Mouse (Mus musculus): Measurements from ENCODE around the gene Lin7b. TPM values are rescaled to one million over a fixed set of nuclear protein-coding genes. Genes with fewer than 3 reads are reported as not detected.

The Lin7b gene
- polyA plus RNA-seq, 1 experiment from 2014 or later = 0.96 TPM

DNA sequence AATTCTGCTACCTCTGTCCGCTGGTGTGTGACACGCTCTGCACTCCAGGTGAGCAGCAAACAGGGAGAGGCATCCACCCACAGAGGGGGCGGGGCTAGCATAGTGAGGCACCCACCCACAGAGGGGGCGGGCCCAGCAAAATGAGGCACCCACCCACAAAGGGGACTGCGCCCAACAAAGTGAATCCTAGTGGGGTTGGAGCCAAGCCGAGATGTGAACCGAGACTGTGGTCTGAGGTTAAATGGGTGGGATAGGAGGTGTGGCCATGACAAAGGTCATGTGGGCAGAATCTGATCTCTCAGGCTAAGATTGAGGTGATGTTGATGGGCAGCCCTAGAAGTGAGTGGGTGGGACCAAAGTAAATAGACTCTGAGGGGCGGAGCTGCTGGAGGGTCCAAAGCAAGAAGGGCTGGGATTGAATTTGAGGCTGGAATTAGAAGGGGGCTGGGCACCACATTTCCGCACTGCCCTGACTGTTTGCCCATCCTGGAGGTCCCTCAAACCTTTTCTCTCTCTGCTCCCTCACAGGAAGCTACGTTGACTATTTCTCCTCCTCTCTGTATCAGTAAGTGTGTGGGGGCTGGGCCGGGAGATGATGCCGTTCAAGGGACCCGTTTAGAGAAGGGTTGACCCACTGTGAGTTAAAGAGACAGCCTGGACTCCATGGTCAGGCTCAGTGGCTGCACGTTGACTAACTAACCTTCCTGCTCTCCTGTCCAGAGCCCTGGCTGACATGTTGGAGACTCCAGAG is 32.0 kb downstream of the Lin7b start:
- peak overlapping the region; percentile 59 for H3K4me3 ChIP-seq (replicated peaks)
- peaks cover 67% of the 10 kb centered on the region for H3K4me1 ChIP-seq
- ATAC-seq (replicated peaks; ENCODE audit: low FRiP score) = peak; percentile 16
- H3K36me3 ChIP-seq = no peaks in the 10 kb centered on the region
- peak overlapping the region; percentile 86 for H3K4me2 ChIP-seq
- H3K9me3 ChIP-seq (replicated peaks) = no peaks in the 10 kb centered on the region
- H3K27ac ChIP-seq = peak overlapping the region; percentile 80
- 0 out of 2 replicates have a peak overlapping the region, but pooled peaks have one; percentile 64 for H3K9ac ChIP-seq
- peaks cover 3% of the 10 kb centered on the region; the same call in 1 of the 2 replicates for H3K27me3 ChIP-seq
- WGBS = 2% methylated on average over 14 of the region's 14 CpGs

DNA sequence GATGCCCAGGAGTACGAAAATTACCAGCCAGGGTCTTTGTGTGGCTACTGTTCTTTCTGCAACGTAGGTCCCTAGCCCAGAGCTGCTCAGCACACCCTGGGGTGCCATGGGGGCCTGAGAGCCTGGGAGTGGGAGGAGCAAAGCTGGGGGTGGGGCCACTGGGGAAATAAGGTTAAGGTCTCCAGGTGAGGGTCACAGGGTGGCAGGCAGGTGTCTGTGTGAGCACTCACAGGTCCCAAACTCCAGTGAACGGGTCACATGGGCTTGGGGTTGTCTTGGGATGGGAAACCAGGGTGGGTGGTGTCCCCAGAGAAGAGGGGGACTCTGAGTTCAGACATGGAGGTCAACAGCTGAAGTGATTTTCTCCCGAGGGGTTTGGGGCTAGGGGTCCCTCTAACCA is 32.9 kb downstream of the Lin7b start:
- no peaks in the 10 kb centered on the region for H3K36me3 ChIP-seq
- peaks cover 74% of the 10 kb centered on the region for H3K4me1 ChIP-seq
- H3K4me2 ChIP-seq = peak overlapping the region; percentile 86
- no peak for ATAC-seq (replicated peaks; ENCODE audit: low FRiP score)
- 0 out of 2 replicates have a peak overlapping the region, but pooled peaks have one; percentile 59 for H3K4me3 ChIP-seq (replicated peaks)
- no peaks in the 10 kb centered on the region; the same call in 1 of the 2 replicates for H3K27me3 ChIP-seq
- no peak overlapping the region for H3K27ac ChIP-seq
- no peaks in the 10 kb centered on the region for H3K9me3 ChIP-seq (replicated peaks)
- H3K9ac ChIP-seq = no peak overlapping the region
- 20% methylated on average over 4 of the region's 4 CpGs for WGBS

DNA sequence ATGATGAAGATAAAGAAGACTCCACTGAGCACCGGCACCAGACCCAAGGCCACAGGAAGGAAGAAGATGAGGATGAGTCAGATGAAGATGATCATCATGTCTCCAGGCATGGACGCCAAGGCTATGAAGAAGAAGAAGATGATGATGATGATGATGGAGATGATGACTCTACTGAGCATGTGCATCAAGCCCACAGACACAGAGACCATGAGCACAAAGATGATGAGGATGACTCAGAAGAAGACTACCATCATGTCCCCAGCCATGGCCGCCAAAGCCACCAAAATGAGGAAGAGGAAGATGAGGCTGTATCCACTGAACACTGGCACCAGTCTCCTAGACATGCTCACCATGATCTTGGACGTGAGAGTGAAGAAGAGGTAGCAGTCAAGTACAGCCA is 34.1 kb downstream of the Lin7b start:
- Histone ChIP-seq H3K4me3 (replicated peaks) (no peak overlapping the region), H3K9ac (no peak overlapping the region), H3K4me2 (no peak overlapping the region), H3K4me1 (peaks cover 78% of the 10 kb centered on the region), H3K27ac (no peak overlapping the region), H3K27me3 (no peaks in the 10 kb centered on the region; the same call in 1 of the 2 replicates), H3K36me3 (no peaks in the 10 kb centered on the region), H3K9me3 (replicated peaks) (no peaks in the 10 kb centered on the region)
- 90% methylated on average over 4 of the region's 4 CpGs for whole genome bisulfite sequencing
- no peak for ATAC-seq (replicated peaks; ENCODE audit: low FRiP score)

GRCm38 (mm10) chr7:45335056-45335455 is 35.3 kb downstream of the Lin7b start, which contains the start of gene Hrc:
TSS of gene Hrc (plus strand) at chr7:45335290.
- WGBS = 27% methylated on average over 5 of the region's 5 CpGs
- H3K9me3 ChIP-seq (replicated peaks) = no peaks in the 10 kb centered on the region
- no peak for ATAC-seq (replicated peaks; ENCODE audit: low FRiP score)
- peak within 1 kb of the TSS; percentile 85 for H3K4me2 ChIP-seq
- H3K9ac ChIP-seq = 0 out of 2 replicates have a peak within 1 kb of the TSS, but pooled peaks have one; percentile 65
- H3K4me1 ChIP-seq = peaks cover 65% of the 10 kb centered on the region
- H3K4me3 ChIP-seq (replicated peaks) = peak within 1 kb of the TSS; percentile 67; the same call in 1 of the 2 replicates
- peak within 1 kb of the TSS; percentile 93 for H3K27ac ChIP-seq
- H3K27me3 ChIP-seq = no peaks in the 10 kb centered on the region; the same call in 1 of the 2 replicates
- no peaks in the 10 kb centered on the region for H3K36me3 ChIP-seq

DNA sequence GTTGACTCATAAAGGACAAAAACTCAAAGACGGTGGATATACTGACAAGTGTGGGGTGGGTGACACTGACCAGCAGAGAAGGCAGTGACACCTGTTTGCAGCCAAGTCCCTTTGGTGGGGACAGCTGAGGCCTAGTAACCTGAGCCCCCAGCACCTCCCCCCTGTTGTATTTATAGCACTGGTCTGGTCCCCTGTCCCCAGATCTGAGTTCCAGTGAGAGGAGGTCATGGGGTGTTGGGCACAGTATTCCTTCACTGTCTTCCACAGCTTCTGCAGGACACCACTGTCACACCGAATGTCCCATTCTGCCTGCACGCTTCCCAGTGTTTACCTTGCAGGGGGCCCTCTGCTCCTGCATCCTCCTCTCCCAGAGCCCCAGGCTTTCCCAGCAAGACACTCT is 35.8 kb downstream of the Lin7b start:
- Histone ChIP-seq H3K9ac (no peak overlapping the region), H3K9me3 (replicated peaks) (no peaks in the 10 kb centered on the region), H3K4me1 (peaks cover 61% of the 10 kb centered on the region), H3K27ac (peak overlapping the region; percentile 93), H3K4me2 (peak overlapping the region; percentile 85), H3K27me3 (no peaks in the 10 kb centered on the region; the same call in 1 of the 2 replicates), H3K36me3 (no peaks in the 10 kb centered on the region), H3K4me3 (replicated peaks) (no peak overlapping the region)
- ATAC-seq (replicated peaks; ENCODE audit: low FRiP score) = no peak
- 20% methylated on average over 3 of the region's 3 CpGs for WGBS

DNA sequence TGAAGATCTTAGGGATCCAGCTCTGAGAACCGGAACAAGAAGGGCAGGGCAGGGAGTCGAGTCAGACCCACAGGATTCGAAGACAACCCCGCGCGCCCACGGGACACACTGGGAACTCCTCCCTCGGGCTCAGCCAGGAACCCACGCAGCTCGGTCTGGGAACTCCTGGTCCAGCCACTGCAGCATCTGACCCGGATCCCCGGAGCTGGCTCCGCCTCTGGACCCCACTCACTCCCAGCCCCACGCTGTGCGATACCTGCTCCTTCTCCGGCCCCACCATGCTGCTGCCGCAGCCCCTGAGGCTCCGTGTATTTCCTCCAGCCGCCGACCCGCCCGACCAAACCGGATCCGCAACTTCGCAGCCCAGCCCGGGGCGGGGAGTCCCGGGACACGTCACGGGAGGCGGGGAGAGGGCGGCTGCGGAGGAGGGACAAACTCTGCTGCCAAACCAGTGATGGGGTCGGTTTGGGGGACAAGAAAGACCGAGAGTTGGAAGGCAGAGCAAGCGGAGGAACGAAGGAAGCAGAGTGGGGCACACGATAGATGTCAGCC is 36.9 kb downstream of the Lin7b start, which contains the start of gene Trpm4:
Trpm4 (minus strand) TSS at position 350 of the 552 bp plus-strand sequence.
- Histone ChIP-seq H3K4me3 (replicated peaks) (peak within 1 kb of the TSS; percentile 67), H3K36me3 (0 out of 2 replicates have a peak, but pooled peaks cover 3% of the 10 kb centered on the region), H3K9ac (peak within 1 kb of the TSS; percentile 65), H3K27me3 (no peaks in the 10 kb centered on the region; the same call in 1 of the 2 replicates), H3K27ac (peak within 1 kb of the TSS; percentile 93), H3K4me2 (peak within 1 kb of the TSS; percentile 85), H3K9me3 (replicated peaks) (no peaks in the 10 kb centered on the region), H3K4me1 (peaks cover 50% of the 10 kb centered on the region)
- peak; percentile 41 for ATAC-seq (replicated peaks; ENCODE audit: low FRiP score)
- WGBS = under 1% methylated on average over 38 of the region's 38 CpGs

- peak; percentile 66 for ATAC-seq (replicated peaks; ENCODE audit: low FRiP score)
- Histone ChIP-seq H3K4me1 (peaks cover 44% of the 10 kb centered on the region), H3K27me3 (no peaks in the 10 kb centered on the region; the same call in 1 of the 2 replicates), H3K4me3 (replicated peaks) (peak overlapping the region; percentile 67), H3K9me3 (replicated peaks) (no peaks in the 10 kb centered on the region), H3K9ac (peak overlapping the region; percentile 65), H3K27ac (peak overlapping the region; percentile 93), H3K36me3 (0 out of 2 replicates have a peak, but pooled peaks cover 3% of the 10 kb centered on the region), H3K4me2 (peak overlapping the region; percentile 85)
- WGBS = 3% methylated on average over 22 of the region's 22 CpGs
Measured at GRCm38 (mm10) chr7:45332685-45333425, 37.5 kb downstream of the Lin7b start.

- H3K9ac ChIP-seq = no peak overlapping the region
- no peak overlapping the region for H3K4me3 ChIP-seq (replicated peaks)
- H3K9me3 ChIP-seq (replicated peaks) = no peaks in the 10 kb centered on the region
- no peak overlapping the region for H3K27ac ChIP-seq
- no peak overlapping the region for H3K4me2 ChIP-seq
- 81% methylated on average over 6 of the region's 6 CpGs for WGBS
- no peak for ATAC-seq (replicated peaks; ENCODE audit: low FRiP score)
- peaks cover 6% of the 10 kb centered on the region for H3K36me3 ChIP-seq
- peaks cover 36% of the 10 kb centered on the region for H3K4me1 ChIP-seq
- H3K27me3 ChIP-seq = no peaks in the 10 kb centered on the region
Measured at GRCm38 (mm10) chr7:45331502-45331901, 38.9 kb downstream of the Lin7b start.

- H3K4me3 ChIP-seq (replicated peaks) = no peak overlapping the region
- no peak overlapping the region for H3K27ac ChIP-seq
- H3K9ac ChIP-seq = no peak overlapping the region
- peaks cover 26% of the 10 kb centered on the region for H3K36me3 ChIP-seq
- no peaks in the 10 kb centered on the region for H3K9me3 ChIP-seq (replicated peaks)
- peaks cover 18% of the 10 kb centered on the region for H3K4me1 ChIP-seq
- no peaks in the 10 kb centered on the region for H3K27me3 ChIP-seq
- WGBS = 76% methylated on average over 13 of the region's 13 CpGs
- H3K4me2 ChIP-seq = no peak overlapping the region
- no peak for ATAC-seq (replicated peaks; ENCODE audit: low FRiP score)
Measured at GRCm38 (mm10) chr7:45328841-45329475, 41.4 kb downstream of the Lin7b start.

DNA sequence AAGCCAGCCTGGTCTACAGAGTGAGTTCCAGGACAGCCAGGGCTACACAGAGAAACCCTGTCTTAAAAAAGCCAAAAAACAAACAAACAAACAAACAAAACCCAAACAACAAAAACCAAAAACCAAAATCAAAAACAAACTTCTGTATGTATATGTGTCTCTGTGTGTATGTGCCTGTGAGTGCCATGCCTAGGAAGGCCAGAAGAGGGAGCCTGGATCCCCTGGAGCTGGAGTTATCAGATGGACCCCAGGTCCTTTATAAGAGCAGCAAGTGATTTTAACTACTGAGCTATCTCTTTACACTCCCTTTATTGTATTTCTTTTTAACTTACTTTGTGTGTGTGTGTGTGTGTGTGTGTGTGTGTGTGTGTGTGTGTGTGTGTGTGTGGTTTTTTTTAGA is 44.6 kb downstream of the Lin7b start:
- Histone ChIP-seq H3K36me3 (peaks cover 46% of the 10 kb centered on the region), H3K27ac (no peak overlapping the region), H3K9me3 (replicated peaks) (no peaks in the 10 kb centered on the region), H3K4me3 (replicated peaks) (no peak overlapping the region), H3K27me3 (no peaks in the 10 kb centered on the region), H3K9ac (no peak overlapping the region), H3K4me2 (no peak overlapping the region), H3K4me1 (no peaks in the 10 kb centered on the region)
- ATAC-seq (replicated peaks; ENCODE audit: low FRiP score) = no peak

DNA sequence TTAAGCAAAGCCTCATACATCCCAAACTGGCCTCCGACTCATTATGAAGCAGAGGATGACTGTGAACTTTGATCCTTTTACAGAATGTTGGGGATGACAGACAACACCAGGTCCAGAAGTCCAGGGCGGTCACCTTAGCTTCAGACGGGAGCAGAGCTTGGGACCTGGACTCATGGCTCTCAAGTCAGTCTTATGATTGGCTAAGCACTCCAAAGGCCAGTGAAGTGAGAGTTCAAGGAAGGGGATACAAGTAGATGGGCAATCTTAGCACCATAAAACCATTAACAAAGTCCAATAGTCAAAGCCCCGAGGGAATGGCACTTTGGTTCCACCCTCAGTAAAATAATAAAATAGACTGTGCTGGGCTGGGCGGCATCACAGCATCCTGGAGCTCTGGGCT is 47.3 kb downstream of the Lin7b start:
- H3K9ac ChIP-seq = no peak overlapping the region
- peaks cover 51% of the 10 kb centered on the region for H3K36me3 ChIP-seq
- no peak overlapping the region for H3K4me3 ChIP-seq (replicated peaks)
- H3K4me1 ChIP-seq = no peaks in the 10 kb centered on the region
- no peak overlapping the region for H3K27ac ChIP-seq
- WGBS = 48% methylated on average over 5 of the region's 5 CpGs
- H3K27me3 ChIP-seq = no peaks in the 10 kb centered on the region
- H3K4me2 ChIP-seq = no peak overlapping the region
- no peak for ATAC-seq (replicated peaks; ENCODE audit: low FRiP score)
- no peaks in the 10 kb centered on the region for H3K9me3 ChIP-seq (replicated peaks)
